Mouse (Mus musculus) heart, postnatal 0 days (tissue): ENCODE measurements at regions not wholly inside any gene's neighbourhood (a gene's known extent, or its start where the extent isn't known, plus 50 kb on each side); places are given as distances from the start of the nearest gene placed in this dataset.

Experiments
- ATAC-seq: fragments of 200-750 bp; cut with Nextera tagmentation; 2 replicates; pipeline ENCODE4 v1.8.0; 2017; ENCODE audit warnings: low read depth, moderate number of reproducible peaks, moderate library complexity; ENCODE audit not compliant: insufficient read depth
- DNase-seq: peaks from one replicate; pipeline ENCODE4 v3.0.0-alpha.2; 2016; ENCODE audit warnings: low spot score
- H3K27ac ChIP-seq: fragments of 300-500 bp; sonication (generic); 2 replicates; pipeline ENCODE4 v1.5.1; 2014; ENCODE audit warnings: low read depth, mild to moderate bottlenecking
- H3K27me3 ChIP-seq: fragments of 300-500 bp; sonication (generic); 2 replicates; pipeline ENCODE4 v1.6.1; 2014; ENCODE audit warnings: low read length, mixed read lengths; ENCODE audit not compliant: control insufficient read depth, insufficient read depth
- H3K36me3 ChIP-seq: fragments of 300-500 bp; sonication (generic); replicated peaks from 2 replicates; pipeline ENCODE4 v1.6.1; 2014; ENCODE audit warnings: low read length, mixed read lengths; ENCODE audit not compliant: control insufficient read depth, insufficient read depth
- H3K4me1 ChIP-seq: fragments of 300-500 bp; sonication (generic); 2 replicates; pipeline ENCODE4 v1.6.1; 2014; ENCODE audit warnings: antibody characterized with exemption; ENCODE audit not compliant: control insufficient read depth, insufficient read depth
- H3K4me2 ChIP-seq: fragments of 300-500 bp; sonication (generic); 2 replicates; pipeline ENCODE4 v1.6.1; 2014; ENCODE audit warnings: low read depth, mild to moderate bottlenecking, low read length, moderate library complexity
- H3K4me3 ChIP-seq: fragments of 300-500 bp; sonication (generic); 2 replicates; pipeline ENCODE4 v1.5.1; 2014; ENCODE audit warnings: low read depth, low read length
- H3K9ac ChIP-seq: fragments of 300-500 bp; sonication (generic); replicated peaks from 2 replicates; pipeline ENCODE4 v1.6.1; 2014; ENCODE audit warnings: low read depth, low read length, mixed read lengths
- H3K9me3 ChIP-seq: fragments of 300-500 bp; sonication (generic); replicated peaks from 2 replicates; pipeline ENCODE4 v1.6.1; 2016; ENCODE audit warnings: low read length; ENCODE audit not compliant: control insufficient read depth
- CTCF ChIP-seq: IDR thresholded peaks from 2 replicates; pipeline ENCODE4 v1.5.1; 2016; ENCODE audit warnings: antibody characterized with exemption, control low read depth, low read depth
- EP300 ChIP-seq: IDR thresholded peaks from 2 replicates; pipeline ENCODE4 v1.6.1; 2016; ENCODE audit warnings: antibody characterized with exemption, low read depth
- WGBS: fragments of 180-500 bp; shearing (Covaris S2); extraction: QIAGEN DNeasy Blood & Tissue Kit; methylation state at CpG from one replicate; pipeline ENCODE4 v1.1.7; 2014; 5-methylcytosine and 5-hydroxymethylcytosine counted together

DNA sequence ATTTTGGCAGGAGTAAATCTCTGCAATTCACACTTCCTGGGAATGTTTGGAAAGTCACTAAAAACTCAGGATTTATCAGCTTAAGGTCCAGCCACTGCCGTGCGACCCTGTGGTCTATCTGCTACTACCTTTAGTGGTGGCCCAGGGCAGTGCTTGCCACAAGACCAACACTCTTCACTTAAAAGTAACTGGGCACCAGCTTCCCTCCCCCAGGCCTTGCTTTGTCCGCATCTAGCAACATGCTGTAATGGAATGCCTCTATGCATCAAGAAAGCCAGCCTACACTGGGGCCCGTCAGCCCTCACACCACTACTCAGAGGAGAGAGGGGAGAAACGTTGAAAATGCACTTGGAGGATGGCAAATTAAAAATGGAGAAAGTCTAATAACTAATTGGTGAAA is 186.4 kb upstream of the Spred2 start:
- DNase-seq (no peak), ATAC-seq (no peak)
- H3K4me3 ChIP-seq: no peak overlapping the region
- no peaks in the 10 kb centered on the region for H3K36me3 ChIP-seq
- no peak overlapping the region for H3K4me2 ChIP-seq
- WGBS: 61% methylated on average over 5 of the region's 5 CpGs
- no peaks in the 10 kb centered on the region for H3K9me3 ChIP-seq
- H3K27me3 ChIP-seq: no peaks in the 10 kb centered on the region
- H3K4me1 ChIP-seq: no peaks in the 10 kb centered on the region
- no peak overlapping the region for H3K27ac ChIP-seq
- no peak overlapping the region for H3K9ac ChIP-seq
- TF ChIP-seq EP300 (no peak), CTCF (no peak)

DNA sequence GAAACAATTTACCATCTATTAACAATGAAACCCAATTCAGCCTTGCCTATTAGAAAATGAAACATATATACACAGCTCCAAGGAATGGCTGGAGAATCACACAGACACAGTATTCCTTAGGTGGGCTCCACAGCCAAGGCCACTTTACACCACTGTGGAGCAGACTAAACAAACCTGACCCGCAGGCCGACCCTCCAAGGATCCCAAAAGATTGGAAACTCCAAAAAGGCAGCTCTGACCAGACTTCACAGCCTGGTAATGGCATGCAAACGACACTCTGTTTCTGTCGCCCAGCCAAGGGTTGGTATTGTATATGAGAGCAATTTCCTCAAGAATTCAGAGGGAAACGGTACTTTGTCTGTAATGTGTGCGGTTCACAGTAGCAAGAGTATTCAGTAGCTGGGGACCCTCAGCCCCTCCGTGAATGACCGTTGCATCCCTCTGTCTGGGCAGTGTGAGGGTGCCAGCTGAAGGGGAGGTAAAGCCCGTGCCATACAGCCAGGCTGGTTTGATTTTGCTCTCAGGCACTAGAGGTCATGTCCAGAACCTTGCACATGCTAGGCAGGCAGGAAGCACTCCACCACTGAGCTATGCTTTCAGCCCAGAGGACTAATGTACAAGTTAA is 184.5 kb upstream of the Spred2 start:
- H3K27me3 ChIP-seq: no peaks in the 10 kb centered on the region
- H3K4me3 ChIP-seq: no peak overlapping the region
- DNase-seq (no peak), ATAC-seq (no peak)
- no peak overlapping the region for H3K4me2 ChIP-seq
- TF ChIP-seq EP300 (no peak), CTCF (no peak)
- no peak overlapping the region for H3K9ac ChIP-seq
- no peaks in the 10 kb centered on the region for H3K9me3 ChIP-seq
- H3K27ac ChIP-seq: no peak overlapping the region
- 70% methylated on average over 9 of the region's 9 CpGs for WGBS
- no peaks in the 10 kb centered on the region for H3K36me3 ChIP-seq
- H3K4me1 ChIP-seq: no peaks in the 10 kb centered on the region

DNA sequence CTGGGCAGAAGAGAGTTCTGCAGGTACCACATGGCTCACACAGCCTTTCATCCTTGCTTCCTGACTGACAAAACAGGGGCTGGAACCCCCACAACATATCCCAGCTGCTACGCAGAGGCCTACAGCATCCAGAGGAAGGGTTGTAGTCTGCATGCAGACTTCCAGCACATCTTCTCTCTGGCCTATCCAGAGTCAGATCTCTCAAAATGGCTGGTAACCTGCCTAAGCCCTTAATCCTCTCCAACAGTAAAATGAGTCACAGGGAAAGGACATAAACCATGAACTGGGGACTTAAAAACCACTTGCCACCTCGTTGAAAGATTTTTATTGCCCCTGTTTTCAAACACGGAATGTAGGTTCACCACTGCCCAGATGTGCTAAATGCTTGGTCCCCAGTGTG is 183.6 kb upstream of the Spred2 start:
- 76% methylated on average over 3 of the region's 3 CpGs for WGBS
- H3K9ac ChIP-seq: no peak overlapping the region
- no peaks in the 10 kb centered on the region for H3K36me3 ChIP-seq
- TF ChIP-seq EP300 (no peak), CTCF (no peak)
- no peaks in the 10 kb centered on the region for H3K27me3 ChIP-seq
- H3K4me3 ChIP-seq: no peak overlapping the region
- no peak for ATAC-seq
- H3K9me3 ChIP-seq: no peaks in the 10 kb centered on the region
- no peak overlapping the region for H3K27ac ChIP-seq
- H3K4me1 ChIP-seq: no peaks in the 10 kb centered on the region
- no peak overlapping the region for H3K4me2 ChIP-seq
- DNase-seq: no peak

DNA sequence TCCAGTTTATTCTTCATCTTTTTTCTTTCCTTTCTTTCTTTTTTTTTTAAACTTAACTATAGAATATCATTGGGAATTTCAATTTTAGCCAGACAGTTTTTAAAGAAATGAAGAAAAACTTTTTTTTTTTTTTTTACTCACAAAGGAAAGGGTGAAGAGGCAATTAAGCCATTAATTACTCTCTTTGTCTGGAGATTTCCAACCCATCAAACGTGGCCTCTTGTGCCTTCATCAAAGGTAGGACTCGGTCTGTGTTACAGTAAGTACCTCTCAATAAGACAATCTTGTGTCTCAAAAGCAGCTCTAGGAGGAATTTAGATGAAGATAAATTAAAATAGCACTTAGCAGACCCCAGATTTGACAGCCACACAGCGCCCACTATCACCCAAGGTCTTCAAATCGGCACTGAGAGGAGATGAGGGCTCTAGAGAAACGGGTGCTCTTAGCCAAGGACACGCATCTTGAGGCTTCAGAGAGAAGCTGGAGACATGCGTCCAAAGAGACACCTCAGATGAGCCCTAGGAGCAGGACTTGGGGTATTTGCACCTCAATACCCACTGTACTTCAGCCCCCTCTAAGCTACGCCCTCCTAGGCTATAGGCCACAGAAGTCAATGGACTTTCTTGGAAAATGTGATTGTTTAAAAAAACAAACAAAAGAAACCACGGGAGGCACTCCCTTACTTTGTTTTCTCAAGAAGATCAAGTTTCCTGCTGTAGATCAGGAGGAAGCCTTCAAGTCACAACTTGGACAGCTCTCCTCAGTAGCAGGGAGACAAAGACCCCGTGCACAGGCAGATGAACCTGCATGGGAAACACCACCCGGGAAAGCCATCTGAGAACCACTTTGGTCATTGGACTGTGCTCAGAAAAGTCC is 176.8 kb upstream of the Spred2 start:
- H3K9me3 ChIP-seq: no peaks in the 10 kb centered on the region
- no peaks in the 10 kb centered on the region for H3K4me1 ChIP-seq
- WGBS: 47% methylated on average over 11 of the region's 11 CpGs
- H3K4me3 ChIP-seq: no peak overlapping the region
- H3K36me3 ChIP-seq: no peaks in the 10 kb centered on the region
- H3K4me2 ChIP-seq: no peak overlapping the region
- H3K9ac ChIP-seq: no peak overlapping the region
- ATAC-seq (no peak), DNase-seq (no peak)
- TF ChIP-seq EP300: no peak
- TF ChIP-seq CTCF: no peak
- no peak overlapping the region for H3K27ac ChIP-seq
- H3K27me3 ChIP-seq: no peaks in the 10 kb centered on the region

DNA sequence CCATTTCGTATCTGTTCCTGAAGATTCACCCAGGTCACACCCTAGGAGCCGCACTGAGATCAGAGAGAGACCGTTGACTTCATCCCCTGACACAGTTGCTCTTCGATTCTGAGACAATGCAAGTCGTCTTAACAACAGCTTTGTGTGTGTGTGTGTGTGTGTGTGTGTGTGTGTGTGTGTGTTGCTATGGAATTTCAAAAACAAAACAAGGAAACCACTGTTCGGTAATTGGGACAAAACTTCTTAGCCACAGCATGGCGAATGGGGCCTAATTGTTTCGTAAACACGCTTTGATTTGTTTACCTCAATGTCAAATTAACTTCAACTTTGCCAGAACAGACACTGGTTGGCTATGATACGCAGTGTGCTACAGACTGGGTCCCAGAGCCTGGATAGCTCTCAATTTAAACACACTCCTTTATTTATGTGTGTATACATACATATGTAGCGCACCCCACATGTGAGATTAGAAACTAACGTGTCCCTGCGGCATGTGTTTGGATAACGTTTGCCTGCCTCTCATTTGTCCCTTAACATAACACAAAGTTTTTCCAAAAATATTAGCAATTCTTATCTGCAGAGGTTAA is 176.1 kb upstream of the Spred2 start:
- TF ChIP-seq EP300 (no peak), CTCF (no peak)
- Histone ChIP-seq H3K27me3 (no peaks in the 10 kb centered on the region), H3K9me3 (0 out of 2 replicates have a peak, but pooled peaks cover 1% of the 10 kb centered on the region), H3K4me3 (no peak overlapping the region), H3K4me2 (no peak overlapping the region), H3K36me3 (no peaks in the 10 kb centered on the region), H3K4me1 (no peaks in the 10 kb centered on the region), H3K9ac (no peak overlapping the region), H3K27ac (no peak overlapping the region)
- WGBS: 59% methylated on average over 14 of the region's 14 CpGs
- no peak for ATAC-seq
- DNase-seq: no peak
